Mouse (Mus musculus) liver, adult 2 months (tissue): Measurements from ENCODE around the gene Akap8.

Source experiments
- CTCF ChIP-seq: fragments of 200-500 bp; IDR thresholded peaks from 2 replicates; pipeline ENCODE4 v1.5.1; 2011; ENCODE audit warnings: low read depth, low read length, control low read depth
- POLR2A ChIP-seq: fragments of 200-500 bp; IDR thresholded peaks from 2 replicates; pipeline ENCODE4 v1.6.1; 2011; ENCODE audit warnings: low read length, control low read depth; ENCODE audit not compliant: insufficient read depth; ENCODE audit errors: extremely low read depth

DNA sequence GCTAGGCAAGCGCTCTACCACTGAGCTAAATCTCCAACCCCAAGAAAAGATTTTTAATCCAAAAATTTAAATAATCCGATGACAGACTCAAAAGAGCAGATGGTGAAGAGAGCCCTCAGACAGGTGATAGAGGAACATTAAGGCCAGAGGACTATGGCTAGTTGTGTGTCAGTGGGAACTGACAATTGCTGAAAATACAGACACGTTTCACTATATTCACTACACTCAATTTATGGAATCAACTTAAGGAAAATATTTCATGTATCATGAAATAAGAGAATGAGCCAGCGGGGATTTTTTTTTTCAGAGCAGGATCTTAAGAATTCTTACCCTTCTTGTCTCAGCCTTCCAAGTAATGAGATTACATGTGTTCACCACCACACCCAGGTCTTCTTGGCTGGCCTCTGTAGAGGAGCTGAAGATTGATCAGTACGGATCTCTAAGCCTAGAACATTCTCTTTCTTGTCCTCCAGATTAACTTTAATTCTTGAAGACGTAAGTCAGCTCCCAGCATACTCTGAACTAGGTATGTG, 35.8 kb downstream of the Akap8 start:
- TF ChIP-seq CTCF (no peak), POLR2A (no peak)
